Mouse (Mus musculus): ENCODE measurements around the gene Ccsap. TPM values are rescaled to one million over a fixed set of nuclear protein-coding genes. Genes with fewer than 3 reads are reported as not detected.

Ccsap gene
- polyA plus RNA-seq, 1 experiment from 2014 or later, result 3.0 TPM

DNA sequence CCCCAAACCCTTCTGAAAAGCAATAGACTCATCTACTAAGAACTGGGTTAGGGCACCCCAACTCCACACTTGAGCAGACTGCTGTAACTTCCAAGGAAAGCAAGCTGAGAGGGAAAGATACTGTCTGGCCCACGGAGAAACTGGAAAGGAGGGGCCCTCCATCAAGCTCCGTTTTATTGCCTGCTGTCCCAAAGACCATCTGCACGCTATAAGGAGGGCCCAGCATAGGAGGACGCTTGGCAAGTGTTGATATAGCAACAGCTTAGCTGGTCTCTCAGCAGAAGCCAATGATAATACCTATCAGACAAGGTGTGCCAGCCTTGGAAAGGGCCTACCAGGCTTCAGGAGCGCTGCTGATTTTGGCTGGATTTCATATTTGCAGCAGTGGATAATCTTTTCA is 8.4 kb downstream of the Ccsap start:
- H3K4me1 ChIP-seq, result no peaks in the 10 kb centered on the region
- H3K9ac ChIP-seq, result no peak overlapping the region
- H3K27me3 ChIP-seq, result no peaks in the 10 kb centered on the region
- H3K9me3 ChIP-seq, result no peaks in the 10 kb centered on the region
- no peak overlapping the region for H3K4me3 ChIP-seq
- no peak overlapping the region for H3K4me2 ChIP-seq
- 31% methylated on average over 5 of the region's 5 CpGs for WGBS
- no peaks in the 10 kb centered on the region for H3K36me3 ChIP-seq
- no peak for ATAC-seq (ENCODE audit: insufficient number of reproducible peaks, low FRiP score, low TSS enrichment, low read depth)
- H3K27ac ChIP-seq, result no peak overlapping the region

DNA sequence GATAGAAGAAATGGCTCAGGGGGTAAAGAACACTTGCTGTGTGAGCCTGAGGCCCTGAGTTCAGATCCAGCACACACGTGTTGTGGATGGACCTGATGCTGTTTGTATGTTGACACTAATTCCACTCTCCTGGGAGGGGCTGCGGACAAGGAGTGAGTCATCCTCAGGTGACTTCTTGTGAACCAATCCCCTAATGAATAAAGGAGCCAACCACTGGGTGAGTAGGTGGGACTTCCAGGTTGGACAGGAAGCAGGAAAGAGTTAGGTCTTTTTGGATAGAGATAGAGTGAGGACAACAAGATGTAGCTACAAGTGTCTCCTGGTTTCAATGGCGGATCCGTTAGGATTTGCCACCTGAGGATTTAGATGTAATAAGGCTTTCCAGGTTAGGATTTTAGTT is 10.7 kb downstream of the Ccsap start:
- H3K9me3 ChIP-seq, result no peaks in the 10 kb centered on the region
- WGBS, result 81% methylated on average over 4 of the region's 4 CpGs
- H3K9ac ChIP-seq, result no peak overlapping the region
- H3K36me3 ChIP-seq, result no peaks in the 10 kb centered on the region
- H3K4me2 ChIP-seq, result no peak overlapping the region
- H3K4me1 ChIP-seq, result no peaks in the 10 kb centered on the region
- ATAC-seq (ENCODE audit: insufficient number of reproducible peaks, low FRiP score, low TSS enrichment, low read depth), result no peak
- H3K27me3 ChIP-seq, result no peaks in the 10 kb centered on the region
- H3K27ac ChIP-seq, result no peak overlapping the region
- no peak overlapping the region for H3K4me3 ChIP-seq

DNA sequence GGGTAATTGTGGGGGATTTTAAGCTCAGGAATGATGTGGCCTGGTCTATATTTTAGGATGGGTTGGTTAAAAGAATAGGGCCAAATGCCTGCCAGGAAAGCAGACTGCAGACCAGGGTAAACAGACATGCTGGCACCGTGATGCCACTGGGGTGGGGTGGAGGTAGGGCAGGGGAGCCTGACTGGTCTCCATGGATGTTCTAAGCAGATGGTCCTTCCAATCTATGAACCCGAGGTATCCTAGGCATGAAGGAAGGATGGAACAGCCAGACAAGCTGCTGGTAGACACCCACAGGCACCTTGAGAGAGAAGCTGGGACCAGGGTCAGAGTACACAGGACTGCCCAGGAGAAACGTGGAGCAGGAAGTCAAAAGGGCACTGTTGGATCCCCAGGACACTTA is 12.5 kb downstream of the Ccsap start:
- Histone ChIP-seq H3K27me3 (no peaks in the 10 kb centered on the region), H3K36me3 (no peaks in the 10 kb centered on the region), H3K4me1 (no peaks in the 10 kb centered on the region), H3K4me3 (no peak overlapping the region), H3K9me3 (no peaks in the 10 kb centered on the region), H3K27ac (no peak overlapping the region), H3K9ac (no peak overlapping the region), H3K4me2 (no peak overlapping the region)
- 58% methylated on average over 3 of the region's 3 CpGs for WGBS
- ATAC-seq (ENCODE audit: insufficient number of reproducible peaks, low FRiP score, low TSS enrichment, low read depth), result no peak

DNA sequence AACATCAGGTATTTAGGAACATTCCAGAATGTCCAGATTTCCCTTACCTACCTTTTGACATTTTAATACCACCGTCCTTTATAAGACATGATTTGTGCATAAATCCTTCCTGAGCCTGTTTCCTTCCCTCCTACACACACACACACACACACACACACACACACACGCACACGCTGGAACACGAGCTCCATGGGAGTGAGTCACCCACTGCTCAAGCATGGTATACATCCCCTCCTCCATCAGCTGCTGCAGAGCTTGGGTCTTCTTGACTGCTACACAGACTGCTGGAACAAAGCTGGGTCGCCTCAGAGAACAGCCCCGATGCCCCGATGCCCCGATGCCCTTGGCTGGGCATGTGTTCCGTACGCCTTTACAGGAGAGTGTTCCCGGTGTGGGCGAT is 13.5 kb downstream of the Ccsap start:
- Histone ChIP-seq H3K4me1 (no peaks in the 10 kb centered on the region), H3K27me3 (no peaks in the 10 kb centered on the region), H3K9ac (no peak overlapping the region), H3K4me2 (no peak overlapping the region), H3K36me3 (peaks cover 8% of the 10 kb centered on the region; the same call in 1 of the 2 replicates), H3K4me3 (no peak overlapping the region), H3K9me3 (no peaks in the 10 kb centered on the region), H3K27ac (no peak overlapping the region)
- ATAC-seq (ENCODE audit: insufficient number of reproducible peaks, low FRiP score, low TSS enrichment, low read depth), result no peak
- 85% methylated on average over 12 of the region's 12 CpGs for WGBS

DNA sequence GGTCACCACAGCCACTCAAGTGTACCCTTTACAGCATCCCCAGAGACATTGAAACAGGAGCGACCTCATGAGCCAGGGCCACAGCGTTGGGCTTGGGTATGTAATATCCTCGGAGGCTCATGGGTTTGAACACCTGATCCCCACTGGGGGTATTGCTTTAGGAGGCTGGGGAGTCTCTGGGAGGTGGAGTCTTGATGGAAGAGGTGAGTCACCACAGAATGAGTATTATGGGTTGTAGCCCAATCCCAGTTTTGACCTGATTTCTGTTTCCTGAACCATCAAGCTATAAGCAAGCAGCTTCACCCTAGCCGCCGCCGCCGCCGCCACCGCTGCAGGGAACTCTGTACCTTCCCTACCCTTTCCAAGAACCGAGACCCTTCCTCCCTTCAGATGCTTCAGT is 14.0 kb downstream of the Ccsap start:
- 94% methylated on average over 10 of the region's 10 CpGs for WGBS
- H3K27me3 ChIP-seq, result no peaks in the 10 kb centered on the region

DNA sequence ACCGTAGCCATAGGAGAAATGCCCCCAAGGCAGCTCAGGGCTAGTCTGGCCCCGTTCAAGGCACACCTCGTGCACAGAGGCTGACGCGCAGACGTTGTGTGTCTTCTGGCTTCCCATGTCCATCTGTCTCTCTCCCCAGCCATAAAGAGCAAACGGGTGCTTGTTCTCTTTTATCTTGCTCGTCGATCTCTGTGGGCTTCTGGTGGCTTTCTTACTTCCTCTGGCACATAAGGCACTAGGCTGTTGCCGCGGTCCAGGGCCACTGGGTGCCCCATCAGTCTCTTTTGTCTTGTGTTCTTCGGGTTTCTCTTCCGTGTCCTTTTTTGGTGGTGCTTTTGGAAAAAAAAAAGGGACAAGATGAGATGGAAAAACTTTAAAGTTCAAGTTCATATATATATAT is 14.9 kb downstream of the Ccsap start:
- no peak overlapping the region for H3K4me3 ChIP-seq
- no peak overlapping the region for H3K27ac ChIP-seq
- 80% methylated on average over 13 of the region's 13 CpGs for WGBS
- H3K27me3 ChIP-seq, result no peaks in the 10 kb centered on the region
- H3K4me2 ChIP-seq, result no peak overlapping the region
- ATAC-seq (ENCODE audit: insufficient number of reproducible peaks, low FRiP score, low TSS enrichment, low read depth), result no peak
- H3K4me1 ChIP-seq, result no peaks in the 10 kb centered on the region
- H3K36me3 ChIP-seq, result peaks cover 8% of the 10 kb centered on the region; the same call in 1 of the 2 replicates
- H3K9me3 ChIP-seq, result no peaks in the 10 kb centered on the region
- H3K9ac ChIP-seq, result no peak overlapping the region

More for the DNA sequence above, 14.0 kb downstream of the Ccsap start:
- Histone ChIP-seq H3K9me3 (no peaks in the 10 kb centered on the region), H3K36me3 (peaks cover 8% of the 10 kb centered on the region; the same call in 1 of the 2 replicates), H3K9ac (no peak overlapping the region), H3K4me3 (no peak overlapping the region), H3K4me1 (no peaks in the 10 kb centered on the region), H3K27ac (no peak overlapping the region), H3K4me2 (no peak overlapping the region)
- ATAC-seq (ENCODE audit: insufficient number of reproducible peaks, low FRiP score, low TSS enrichment, low read depth), result no peak

DNA sequence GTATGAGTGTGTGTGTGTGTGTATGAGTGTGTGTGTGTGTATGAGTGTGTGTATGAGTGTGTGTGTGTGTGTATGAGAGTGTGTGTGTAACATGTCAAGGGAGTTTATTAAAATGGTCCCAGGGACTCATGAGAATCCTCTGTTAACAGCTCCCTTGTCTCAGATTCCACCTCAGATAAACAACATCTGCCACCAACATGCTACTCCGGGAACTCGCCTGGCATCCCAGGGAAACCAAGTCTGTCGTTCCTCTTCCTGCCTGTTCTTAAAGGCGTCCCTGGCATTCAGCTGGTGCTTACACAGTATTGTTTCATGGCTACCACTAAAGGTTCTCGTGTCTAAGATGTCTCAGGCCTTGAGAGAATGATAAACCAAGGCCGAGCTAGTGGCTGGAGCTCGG is 15.7 kb downstream of the Ccsap start:
- peaks cover 11% of the 10 kb centered on the region for H3K36me3 ChIP-seq
- no peaks in the 10 kb centered on the region for H3K4me1 ChIP-seq
- H3K27ac ChIP-seq, result no peak overlapping the region
- H3K27me3 ChIP-seq, result no peaks in the 10 kb centered on the region
- no peak overlapping the region for H3K9ac ChIP-seq
- no peak for ATAC-seq (ENCODE audit: insufficient number of reproducible peaks, low FRiP score, low TSS enrichment, low read depth)
- no peak overlapping the region for H3K4me3 ChIP-seq
- WGBS, result 71% methylated on average over 7 of the region's 7 CpGs
- H3K9me3 ChIP-seq, result no peaks in the 10 kb centered on the region
- H3K4me2 ChIP-seq, result no peak overlapping the region

DNA sequence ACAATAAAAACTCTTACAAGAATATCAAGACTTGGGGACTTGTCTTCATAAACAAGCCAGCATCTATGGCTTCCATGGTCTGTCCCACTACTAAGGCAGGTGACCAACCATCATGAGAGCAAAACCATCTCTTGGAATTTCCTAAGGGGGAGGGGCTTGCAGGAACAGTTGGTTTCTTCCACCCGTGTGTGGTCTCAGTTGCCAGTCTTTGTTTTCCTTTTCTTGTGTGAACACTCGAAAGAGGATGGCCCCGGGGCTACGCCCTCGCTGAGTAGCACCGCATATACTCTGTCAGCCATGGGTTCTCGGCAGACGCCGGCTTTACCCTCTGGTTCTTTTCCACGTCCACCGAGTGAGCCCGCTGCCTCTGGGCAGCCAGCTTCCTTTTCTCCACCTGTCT is 17.9 kb downstream of the Ccsap start:
- H3K4me3 ChIP-seq, result no peak overlapping the region
- peaks cover 18% of the 10 kb centered on the region for H3K36me3 ChIP-seq
- no peaks in the 10 kb centered on the region for H3K27me3 ChIP-seq
- no peak overlapping the region for H3K4me2 ChIP-seq
- H3K9ac ChIP-seq, result no peak overlapping the region
- H3K27ac ChIP-seq, result no peak overlapping the region
- 93% methylated on average over 12 of the region's 12 CpGs for WGBS
- H3K9me3 ChIP-seq, result no peaks in the 10 kb centered on the region
- H3K4me1 ChIP-seq, result no peaks in the 10 kb centered on the region
- no peak for ATAC-seq (ENCODE audit: insufficient number of reproducible peaks, low FRiP score, low TSS enrichment, low read depth)

DNA sequence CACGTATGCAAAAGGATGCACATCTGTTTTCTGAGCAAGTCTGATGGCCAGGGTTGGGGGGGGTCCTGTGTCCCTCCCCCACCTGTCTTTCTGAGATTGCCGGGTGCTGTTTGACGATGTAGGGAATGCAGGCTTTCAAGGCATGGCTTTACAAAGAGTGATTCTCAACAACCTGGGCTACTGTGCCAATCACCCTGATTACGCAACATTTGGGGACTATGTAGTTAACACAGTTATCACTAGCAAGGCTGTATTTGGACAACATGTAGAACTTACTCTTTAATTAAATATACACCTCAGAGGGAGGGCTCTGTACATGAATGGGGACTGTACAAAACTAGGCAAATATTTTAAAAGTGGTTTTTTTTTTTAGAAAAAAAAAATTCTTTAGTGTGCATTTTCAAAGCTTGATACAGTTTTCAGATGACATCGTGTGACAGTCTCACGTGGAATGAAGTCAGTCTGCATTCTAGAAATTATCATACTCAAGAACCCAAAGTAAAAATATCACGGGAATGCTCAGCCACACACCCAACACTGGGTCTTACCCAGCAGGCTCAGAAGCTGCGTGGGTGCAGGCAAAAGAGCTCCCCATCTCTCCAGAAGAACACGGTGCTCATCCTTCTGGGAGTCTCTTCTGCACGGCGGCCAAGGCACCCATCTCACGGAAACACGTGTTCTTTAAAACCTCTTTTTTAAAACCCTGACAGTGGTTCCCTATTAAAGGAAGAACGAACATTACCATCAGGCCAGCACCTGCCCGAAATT is 19.2 kb downstream of the Ccsap start:
- Histone ChIP-seq H3K4me1 (no peaks in the 10 kb centered on the region), H3K4me2 (no peak overlapping the region), H3K27ac (no peak overlapping the region), H3K4me3 (no peak overlapping the region), H3K27me3 (no peaks in the 10 kb centered on the region), H3K36me3 (peaks cover 24% of the 10 kb centered on the region), H3K9ac (no peak overlapping the region), H3K9me3 (no peaks in the 10 kb centered on the region)
- 86% methylated on average over 15 of the region's 15 CpGs for WGBS
- no peak for ATAC-seq (ENCODE audit: insufficient number of reproducible peaks, low FRiP score, low TSS enrichment, low read depth)

DNA sequence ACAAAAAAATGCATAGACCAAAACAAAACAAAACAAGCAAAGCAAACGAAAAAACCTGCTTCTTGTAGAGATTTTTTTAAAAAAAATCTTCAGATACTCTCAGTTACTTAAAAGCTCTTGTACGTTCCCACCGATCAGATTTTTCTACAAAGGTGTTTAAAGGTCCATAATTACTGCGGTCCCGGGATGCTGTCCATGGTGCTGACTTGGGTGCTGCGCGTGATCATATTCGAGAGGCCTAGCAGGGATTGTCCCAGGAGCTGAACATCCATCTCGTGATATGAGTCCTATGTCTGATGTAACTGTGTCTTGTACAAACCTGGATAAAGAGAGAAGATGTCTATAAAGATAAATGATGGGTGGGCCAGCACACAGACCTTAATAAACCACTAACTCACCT is 21.5 kb downstream of the Ccsap start:
- no peak overlapping the region for H3K4me3 ChIP-seq
- 60% methylated on average over 9 of the region's 9 CpGs for WGBS
- H3K9ac ChIP-seq, result no peak overlapping the region
- H3K4me2 ChIP-seq, result no peak overlapping the region
- H3K36me3 ChIP-seq, result peaks cover 47% of the 10 kb centered on the region
- H3K9me3 ChIP-seq, result no peaks in the 10 kb centered on the region
- H3K27ac ChIP-seq, result no peak overlapping the region
- no peaks in the 10 kb centered on the region for H3K27me3 ChIP-seq
- H3K4me1 ChIP-seq, result no peaks in the 10 kb centered on the region
- ATAC-seq (ENCODE audit: insufficient number of reproducible peaks, low FRiP score, low TSS enrichment, low read depth), result no peak

DNA sequence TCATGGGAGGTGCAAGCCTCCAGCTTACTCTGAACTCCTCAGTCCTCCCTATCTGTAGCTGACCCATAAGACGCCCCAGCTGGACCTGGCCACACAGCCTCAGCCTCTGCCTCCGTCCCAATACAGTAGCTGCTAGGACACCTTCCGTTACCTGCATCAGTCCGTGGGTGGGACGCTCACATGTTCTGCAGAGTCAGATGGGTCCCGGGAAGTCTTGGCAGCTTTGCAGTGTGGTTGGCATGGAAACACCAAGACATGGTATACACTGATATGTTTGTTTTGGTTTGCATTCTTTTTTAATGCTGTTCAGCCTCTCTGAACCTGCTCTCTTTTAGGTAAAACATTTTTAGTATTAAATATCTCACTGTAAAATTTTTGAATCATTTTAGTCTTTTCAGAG is 23.7 kb downstream of the Ccsap start:
- H3K27ac ChIP-seq, result no peak overlapping the region
- H3K4me3 ChIP-seq, result no peak overlapping the region
- 85% methylated on average over 6 of the region's 6 CpGs for WGBS

DNA sequence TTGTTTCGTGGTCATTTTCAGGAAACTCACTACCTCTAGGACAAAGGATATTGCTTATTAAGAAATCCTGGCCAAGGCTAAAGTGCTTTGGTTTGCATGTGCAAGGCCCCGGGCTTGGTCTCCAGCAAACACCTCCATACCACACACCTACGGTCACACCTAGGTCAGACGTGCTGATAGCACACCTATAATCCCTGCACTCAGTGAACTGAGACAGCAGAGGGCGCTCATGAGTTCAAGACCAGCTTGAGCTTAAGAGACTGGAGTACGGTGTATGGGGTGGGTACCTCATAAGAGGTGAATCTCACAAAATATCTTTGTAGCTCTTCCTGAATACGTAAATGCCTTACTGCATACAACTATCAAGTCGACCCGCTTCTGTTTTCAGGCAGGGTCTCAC is 24.6 kb downstream of the Ccsap start:
- WGBS, result 57% methylated on average over 9 of the region's 9 CpGs
- H3K4me3 ChIP-seq, result no peak overlapping the region
- H3K9ac ChIP-seq, result no peak overlapping the region
- no peaks in the 10 kb centered on the region for H3K9me3 ChIP-seq
- H3K4me1 ChIP-seq, result no peaks in the 10 kb centered on the region
- H3K27me3 ChIP-seq, result no peaks in the 10 kb centered on the region
- peaks cover 64% of the 10 kb centered on the region for H3K36me3 ChIP-seq
- no peak overlapping the region for H3K4me2 ChIP-seq
- no peak for ATAC-seq (ENCODE audit: insufficient number of reproducible peaks, low FRiP score, low TSS enrichment, low read depth)
- no peak overlapping the region for H3K27ac ChIP-seq

More for the DNA sequence above, 23.7 kb downstream of the Ccsap start:
- no peak overlapping the region for H3K9ac ChIP-seq
- no peak overlapping the region for H3K4me2 ChIP-seq
- ATAC-seq (ENCODE audit: insufficient number of reproducible peaks, low FRiP score, low TSS enrichment, low read depth), result no peak
- no peaks in the 10 kb centered on the region for H3K27me3 ChIP-seq
- peaks cover 55% of the 10 kb centered on the region for H3K36me3 ChIP-seq
- H3K4me1 ChIP-seq, result no peaks in the 10 kb centered on the region
- H3K9me3 ChIP-seq, result no peaks in the 10 kb centered on the region

DNA sequence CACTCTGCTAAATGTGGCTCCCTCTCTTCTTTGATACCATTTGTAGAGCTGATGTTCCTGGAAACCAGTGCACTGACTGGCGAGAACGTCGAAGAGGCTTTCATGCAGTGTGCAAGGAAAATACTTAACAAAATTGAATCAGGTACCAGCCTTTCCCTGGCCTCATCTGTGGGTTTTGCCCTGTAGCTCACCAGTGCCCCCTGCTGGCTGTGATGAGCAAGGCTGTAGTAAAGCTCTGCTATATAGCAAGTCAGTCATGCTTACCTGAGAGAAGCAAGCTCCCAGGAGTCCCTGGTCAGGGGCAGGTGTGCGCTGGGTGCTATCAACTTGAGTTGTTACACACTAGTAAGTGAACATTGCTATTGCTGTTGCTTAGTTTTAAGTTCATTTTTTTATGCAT is 27.3 kb downstream of the Ccsap start:
- Histone ChIP-seq H3K4me2 (no peak overlapping the region), H3K27me3 (no peaks in the 10 kb centered on the region), H3K4me1 (no peaks in the 10 kb centered on the region), H3K9me3 (no peaks in the 10 kb centered on the region), H3K27ac (no peak overlapping the region), H3K36me3 (peaks cover 88% of the 10 kb centered on the region), H3K4me3 (no peak overlapping the region), H3K9ac (no peak overlapping the region)
- no peak for ATAC-seq (ENCODE audit: insufficient number of reproducible peaks, low FRiP score, low TSS enrichment, low read depth)
- 97% methylated on average over 4 of the region's 4 CpGs for WGBS
